Mouse (Mus musculus) lung, postnatal 0 days (tissue): ENCODE measurements around the gene Gal3st2.

Source experiments
- CTCF ChIP-seq: IDR thresholded peaks from 2 replicates; pipeline ENCODE4 v1.5.1; 2016; ENCODE audit warnings: antibody characterized with exemption, mild to moderate bottlenecking
- EP300 ChIP-seq: IDR thresholded peaks from 2 replicates; pipeline ENCODE4 v1.6.1; 2016; ENCODE audit warnings: antibody characterized with exemption, mild to moderate bottlenecking, control low read depth

GRCm38 (mm10) chr1:93824609-93825008 is 36.5 kb upstream of the Gal3st2 start, which contains the start of gene D2hgdh:
- TF ChIP-seq CTCF, result no peak
- no peak for TF ChIP-seq EP300
